In genomic region chr2:160275959-160276657, GRCm38 (mm10) we compare ENCODE assay signal across 19 mouse cellular contexts. TPM values are rescaled to one million over a fixed set of nuclear protein-coding genes. Genes with fewer than 3 reads are reported as not detected.
DNase-seq lines count a peak whose midpoint lies in the region; ATAC-seq and TF ChIP-seq lines count a peak whose summit lies in the region.
"Had no signal": no experiment of that assay in that cellular context is flagged by ENCODE, and none has a peak within 500 bp of the region (broad histone marks: within the 10 kb centered on the region; RNA-seq: fewer than 3 reads in every experiment).

No protein-coding gene starts in this region.

- H3K4me1 ChIP-seq in lung, embryonic 16.5 days (replicated peaks; ENCODE audit: control insufficient read depth, insufficient read depth, low read length) = no peaks in the 10 kb centered on the region
- no peaks in the 10 kb centered on the region for H3K4me1 ChIP-seq in lung, adult 2 months (ENCODE audit: control insufficient read depth, insufficient read depth, low read length)
- H3K4me1 ChIP-seq: embryonic facial prominence, embryonic 12.5 days; heart, embryonic 12.5 days; liver, embryonic 15.5 days; midbrain, embryonic 13.5 days had no signal

- no peak overlapping the region for H3K4me2 ChIP-seq in lung, embryonic 16.5 days (ENCODE audit: low read depth, low read length)
- H3K4me2 ChIP-seq: embryonic facial prominence, embryonic 12.5 days; heart, embryonic 12.5 days; liver, embryonic 15.5 days; midbrain, embryonic 13.5 days had no signal

- no peak overlapping the region for H3K27ac ChIP-seq in layer of hippocampus, adult 2 months
- H3K27ac ChIP-seq in lung, embryonic 16.5 days (ENCODE audit: low read length) = no peak overlapping the region
- H3K27ac ChIP-seq: embryonic facial prominence, embryonic 12.5 days; kidney, postnatal 0 days; liver, embryonic 15.5 days; midbrain, embryonic 13.5 days had no signal

- 0 out of 2 replicates have a peak, but pooled peaks have one; percentile 17 for ATAC-seq in lung, embryonic 16.5 days (ENCODE audit: low read depth)
- ATAC-seq: midbrain, embryonic 13.5 days had no signal

- TF ChIP-seq CTCF in layer of hippocampus, adult 2 months (conservative IDR thresholded peaks at IDR 0.05) = no peak
- no peak for TF ChIP-seq CTCF in lung, adult 2 months (IDR thresholded peaks at IDR 0.05; ENCODE audit: insufficient read depth, low read length)

- no peaks in the 10 kb centered on the region for H3K36me3 ChIP-seq in lung, embryonic 16.5 days (ENCODE audit: control insufficient read depth, insufficient read depth, low read length)
- H3K36me3 ChIP-seq: embryonic facial prominence, embryonic 12.5 days; heart, embryonic 12.5 days; liver, embryonic 15.5 days; midbrain, embryonic 13.5 days had no signal

- H3K9ac ChIP-seq in lung, embryonic 16.5 days (ENCODE audit: low read length) = no peak overlapping the region
- H3K9ac ChIP-seq: embryonic facial prominence, embryonic 12.5 days; heart, embryonic 12.5 days; liver, embryonic 15.5 days; midbrain, embryonic 13.5 days had no signal

- DNase-seq in layer of hippocampus, adult 11-12 months (ENCODE audit: low spot score) = peak; percentile 45
- no peak for DNase-seq in layer of hippocampus, adult 2 months (ENCODE audit: low spot score in 2 of 2)
- no peak for DNase-seq in lung, adult 2 months
- DNase-seq in lung, postnatal 36 days = peak; percentile 25
- DNase-seq in telencephalon, adult 2 months (ENCODE audit: low read depth, low spot score) = peak; percentile 32
- no peak for DNase-seq in spleen, postnatal 10 days (ENCODE audit: low spot score in 2 of 2)
- DNase-seq: adrenal gland, postnatal 25 days; cerebellum, postnatal 36 days; gastrocnemius, postnatal 10 days; left cerebral cortex, postnatal 4 days; right cerebral cortex, postnatal 25 days had no signal

- TF ChIP-seq POLR2A in lung, adult 2 months (IDR thresholded peaks at IDR 0.05; ENCODE audit: borderline replicate concordance, extremely low read depth, low read depth, low read length) = no peak

- no peaks in the 10 kb centered on the region for H3K27me3 ChIP-seq in lung, embryonic 16.5 days (ENCODE audit: control insufficient read depth, insufficient read depth, low read depth, low read length)
- H3K27me3 ChIP-seq: embryonic facial prominence, embryonic 12.5 days; liver, embryonic 15.5 days; midbrain, embryonic 13.5 days had no signal

- WGBS in lung, embryonic 16.5 days = 79% methylated on average over 5 of the region's 5 CpGs
- WGBS in lung, adult 2 months = 71% methylated on average over 5 of the region's 5 CpGs

- no peak overlapping the region for H3K4me3 ChIP-seq in layer of hippocampus, adult 2 months
- no peak overlapping the region for H3K4me3 ChIP-seq in lung, embryonic 16.5 days (ENCODE audit: low read length)
- no peak overlapping the region for H3K4me3 ChIP-seq in lung, adult 2 months (replicated peaks; ENCODE audit: extremely low read depth, low read depth, low read length)
- H3K4me3 ChIP-seq: embryonic facial prominence, embryonic 12.5 days; heart, embryonic 12.5 days; liver, embryonic 15.5 days; midbrain, embryonic 13.5 days had no signal

- H3K9me3 ChIP-seq in lung, embryonic 16.5 days (ENCODE audit: control insufficient read depth, low read length) = no peaks in the 10 kb centered on the region
- H3K9me3 ChIP-seq: embryonic facial prominence, embryonic 12.5 days; heart, embryonic 12.5 days; liver, embryonic 15.5 days; midbrain, embryonic 13.5 days had no signal

RNA-seq across cellular contexts. Expression of gene Gm826, which starts 57.9 kb away (rescaled TPM):
- not detected for total RNA-seq in layer of hippocampus, adult 2 months (2021)
- 0.50 and 0.77 TPM in 2 replicates for polyA plus RNA-seq in lung, embryonic 16.5 days (2015; fragmentation: Nextera tagmentation; extraction: Ambion mirVana)
- polyA plus RNA-seq in lung, adult 2 months (2012; rRNA removed) = 0.58 TPM in 1 of 2 replicates, not detected in the other
- total RNA-seq: hematopoietic stem cell, adult 5-6 weeks; layer of hippocampus, postnatal 14 days had no signal
- polyA plus RNA-seq: embryonic facial prominence, embryonic 12.5 days; midbrain, embryonic 13.5 days had no signal

Comparison
In these comparisons a context has a peak if more than half of its experiments do, and no peak if none do; other contexts are left out.
1. DNase-seq: peak in layer of hippocampus, adult 11-12 months (single experiment), lung, postnatal 36 days (single experiment) and telencephalon, adult 2 months (single experiment); none in layer of hippocampus, adult 2 months (0 of 2), lung, adult 2 months (single experiment) and spleen, postnatal 10 days (0 of 2).